Mouse (Mus musculus) bone marrow, adult 2 months (tissue): ENCODE results near the gene Slc5a10. TPM values are rescaled to one million over a fixed set of nuclear protein-coding genes. Genes with fewer than 3 reads are reported as not detected.

Source experiments
- H3K27ac ChIP-seq: fragments of 200-500 bp; 2 replicates; pipeline ENCODE4 v1.5.1; 2012; ENCODE audit warnings: low read depth, mild to moderate bottlenecking, control low read depth, inconsistent platforms, low read length; ENCODE audit not compliant: control insufficient read depth, poor library complexity, insufficient read depth
- H3K4me1 ChIP-seq: fragments of 200-500 bp; 2 replicates; pipeline ENCODE4 v1.6.1; 2011; ENCODE audit warnings: low read length; ENCODE audit not compliant: control insufficient read depth, insufficient read depth
- H3K4me3 ChIP-seq: fragments of 200-500 bp; replicated peaks from 2 replicates; pipeline ENCODE3; 2011; ENCODE audit warnings: mild to moderate bottlenecking, low read depth, low read length, control low read depth; ENCODE audit not compliant: control insufficient read depth
- CTCF ChIP-seq: fragments of 200-500 bp; IDR thresholded peaks from 2 replicates; pipeline ENCODE4 v1.5.1; 2011; ENCODE audit warnings: low read length, control low read depth; ENCODE audit not compliant: control insufficient read depth, insufficient read depth
- POLR2A ChIP-seq: fragments of 200-500 bp; IDR thresholded peaks from 2 replicates; pipeline ENCODE4 v1.6.1; 2011; ENCODE audit warnings: low read depth, mild to moderate bottlenecking, control low read depth, low read length, borderline replicate concordance; ENCODE audit not compliant: control insufficient read depth
- WGBS: fragments of 180-500 bp; shearing (Covaris S2); methylation state at CpG from one replicate; pipeline ENCODE4 v1.1.7; 2018; 5-methylcytosine and 5-hydroxymethylcytosine counted together
- polyA plus RNA-seq: library from polyadenylated mRNA; stranded (reverse); fragments of >200 nt; gene quantifications from 2 replicates; pipeline ENCODE4 v1.2.4, GENCODE M21; 2011; ENCODE audit warnings: low replicate concordance; ENCODE audit not compliant: missing spikeins, insufficient read depth, insufficient read length

Slc5a10 gene
- polyA plus RNA-seq, 1 experiment: not detected

DNA sequence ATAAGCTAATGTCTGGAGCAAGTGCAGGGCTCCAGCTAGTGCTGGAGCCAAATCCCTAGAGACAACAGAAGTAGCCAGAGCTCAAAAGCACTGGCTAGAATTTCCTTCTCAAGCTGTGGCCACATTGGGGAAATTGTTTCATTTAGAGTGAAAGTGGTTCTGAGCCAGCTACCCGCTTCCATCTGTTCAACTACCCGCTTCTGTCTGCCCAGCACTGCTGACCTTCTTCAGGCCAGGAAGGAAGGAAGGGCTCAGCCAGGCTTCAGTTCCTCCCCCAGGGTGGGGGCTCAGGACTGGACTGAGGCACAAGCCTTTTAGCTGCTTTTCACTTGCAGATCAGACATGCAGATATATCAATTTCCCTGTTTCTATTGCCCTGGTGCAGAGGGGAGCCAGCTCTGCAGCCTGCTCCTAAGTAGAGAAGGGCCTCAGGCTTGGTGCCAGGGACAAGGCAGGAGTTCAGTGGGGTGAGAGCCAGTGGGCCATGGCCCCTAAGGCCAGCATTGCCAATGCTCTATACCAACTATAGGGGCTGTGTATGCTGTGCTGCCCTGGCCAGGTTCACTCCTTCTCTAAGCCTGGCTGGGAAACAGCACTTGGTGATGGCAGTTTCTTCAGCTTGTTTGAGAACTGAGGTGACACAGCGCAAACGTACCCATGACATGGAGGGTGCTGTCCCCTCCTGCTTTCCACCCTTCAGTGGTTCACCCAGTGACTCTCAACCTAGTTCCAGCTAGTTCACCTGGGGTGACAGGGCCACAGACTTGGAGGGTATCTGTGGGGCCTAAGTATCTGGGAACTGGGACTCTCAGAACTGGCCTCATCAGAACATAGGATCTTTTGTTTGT is 61.4 kb downstream of the Slc5a10 start:
- H3K4me1 ChIP-seq: peaks cover 2% of the 10 kb centered on the region; the same call in 1 of the 2 replicates
- WGBS: 49% methylated on average over 4 of the region's 4 CpGs
- no peak overlapping the region for H3K4me3 ChIP-seq
- peak overlapping the region; percentile 8 for H3K27ac ChIP-seq
- no peak for TF ChIP-seq CTCF

DNA sequence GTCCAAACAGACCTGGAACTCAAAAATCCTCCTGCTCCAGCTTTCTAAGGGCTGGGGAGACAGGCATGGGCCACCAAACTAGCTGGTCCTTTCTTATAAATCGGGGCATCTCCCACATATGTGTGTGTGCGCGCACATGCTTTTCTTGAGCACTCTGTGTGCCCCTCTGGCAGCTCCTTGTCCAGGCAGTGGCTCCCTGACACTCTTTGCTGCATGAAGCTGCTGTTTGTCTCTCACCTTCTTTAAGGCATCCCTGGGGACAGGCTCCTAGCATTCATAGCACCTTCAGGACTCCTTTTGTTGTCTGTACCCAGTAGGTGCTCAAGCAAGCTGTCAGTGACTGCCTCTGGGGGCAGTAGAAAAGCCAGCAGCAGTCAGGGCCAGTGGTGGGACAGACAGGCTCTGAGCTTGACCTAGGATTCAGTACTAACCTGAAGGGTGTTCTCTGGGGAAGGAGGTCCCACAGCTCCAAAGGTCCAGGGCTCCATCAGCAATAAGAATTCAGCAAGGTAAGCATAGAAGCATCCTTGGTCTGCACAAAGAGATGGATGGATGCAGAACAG is 62.2 kb downstream of the Slc5a10 start:
- peaks cover 3% of the 10 kb centered on the region; the same call in 1 of the 2 replicates for H3K4me1 ChIP-seq
- H3K4me3 ChIP-seq: no peak overlapping the region
- TF ChIP-seq CTCF: no peak
- TF ChIP-seq POLR2A: no peak
- no peak overlapping the region for H3K27ac ChIP-seq
- WGBS: 89% methylated on average over 3 of the region's 3 CpGs

- H3K27ac ChIP-seq: no peak overlapping the region
- TF ChIP-seq CTCF (no peak), POLR2A (no peak)
- WGBS: 66% methylated on average over 2 of the region's 2 CpGs
- no peak overlapping the region for H3K4me3 ChIP-seq
- H3K4me1 ChIP-seq: peaks cover 3% of the 10 kb centered on the region; the same call in 1 of the 2 replicates
Measured at GRCm38 (mm10) chr11:61657432-61657831, 63.2 kb downstream of the Slc5a10 start.

GRCm38 (mm10) chr11:61656148-61656850 is 64.3 kb downstream of the Slc5a10 start:
- WGBS: 66% methylated on average over 6 of the region's 6 CpGs
- H3K27ac ChIP-seq: no peak overlapping the region
- no peak overlapping the region for H3K4me3 ChIP-seq
- no peak for TF ChIP-seq POLR2A
- no peak for TF ChIP-seq CTCF
- H3K4me1 ChIP-seq: peaks cover 3% of the 10 kb centered on the region; the same call in 1 of the 2 replicates

DNA sequence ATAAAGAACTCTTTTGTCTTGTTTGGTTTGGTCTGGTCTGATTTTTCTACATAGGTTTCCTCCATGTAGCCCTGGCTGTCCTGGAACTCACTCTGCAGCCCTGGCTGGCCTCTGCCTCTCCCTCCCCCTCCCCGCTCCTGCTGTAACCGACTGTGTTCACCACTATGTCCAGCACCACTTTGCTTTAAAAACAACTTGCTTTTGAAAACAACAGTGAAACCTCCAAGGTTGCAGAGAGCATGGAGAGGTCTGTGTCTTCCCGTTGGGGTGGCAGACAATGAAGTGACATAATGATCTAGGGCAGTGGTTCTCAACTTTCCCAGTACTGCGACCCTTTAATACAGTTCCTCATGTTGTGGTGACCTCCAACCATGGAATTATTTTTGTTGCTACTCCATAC is 65.0 kb downstream of the Slc5a10 start:
- 76% methylated on average over 4 of the region's 4 CpGs for WGBS
- Histone ChIP-seq H3K27ac (no peak overlapping the region), H3K4me3 (no peak overlapping the region), H3K4me1 (peaks cover 3% of the 10 kb centered on the region; the same call in 1 of the 2 replicates)
- TF ChIP-seq POLR2A: no peak

- Histone ChIP-seq H3K4me3 (peak overlapping the region; percentile 4), H3K4me1 (peaks cover 1% of the 10 kb centered on the region; the same call in 1 of the 2 replicates), H3K27ac (no peak overlapping the region)
- TF ChIP-seq CTCF (no peak), POLR2A (no peak)
- WGBS: 63% methylated on average over 4 of the region's 4 CpGs
Measured at GRCm38 (mm10) chr11:61654786-61655311, 65.8 kb downstream of the Slc5a10 start.

- no peak for TF ChIP-seq CTCF
- TF ChIP-seq POLR2A: no peak
Measured at GRCm38 (mm10) chr11:61653568-61653967, 67.1 kb downstream of the Slc5a10 start.

More at GRCm38 (mm10) chr11:61653568-61653967, 67.1 kb downstream of the Slc5a10 start:
- WGBS: 46% methylated on average over 2 of the region's 2 CpGs
- peak overlapping the region; percentile 65 for H3K4me3 ChIP-seq
- peaks cover 2% of the 10 kb centered on the region; the same call in 1 of the 2 replicates for H3K4me1 ChIP-seq
- no peak overlapping the region; the same call in 1 of the 2 replicates for H3K27ac ChIP-seq
